Mouse (Mus musculus) hindbrain, embryonic 16.5 days (tissue): ENCODE data around the gene Mfsd5. TPM values are rescaled to one million over a fixed set of nuclear protein-coding genes. Genes with fewer than 3 reads are reported as not detected.

Experiments
- ATAC-seq: fragments of 200-750 bp; cut with Nextera tagmentation; 2 replicates; pipeline ENCODE4 v1.8.0; 2017; ENCODE audit warnings: moderate TSS enrichment, moderate library complexity
- H3K27ac ChIP-seq: fragments of 300-500 bp; sonication (generic); 2 replicates; pipeline ENCODE4 v1.5.1; 2014; ENCODE audit warnings: low read depth, mild to moderate bottlenecking, control low read depth, low read length, moderate library complexity
- H3K27me3 ChIP-seq: fragments of 300-500 bp; sonication (generic); replicated peaks from 2 replicates; pipeline ENCODE4 v1.6.1; 2014; ENCODE audit warnings: low read length; ENCODE audit not compliant: control insufficient read depth, insufficient read depth
- H3K36me3 ChIP-seq: fragments of 300-500 bp; sonication (generic); 2 replicates; pipeline ENCODE4 v1.6.1; 2014; ENCODE audit warnings: mild to moderate bottlenecking, low read length, moderate library complexity, mixed read lengths; ENCODE audit not compliant: control insufficient read depth, insufficient read depth
- H3K4me1 ChIP-seq: fragments of 300-500 bp; sonication (generic); 2 replicates; pipeline ENCODE4 v1.6.1; 2014; ENCODE audit warnings: low read depth, low read length; ENCODE audit not compliant: control insufficient read depth, insufficient read depth
- H3K4me2 ChIP-seq: fragments of 300-500 bp; sonication (generic); 2 replicates; pipeline ENCODE4 v1.6.1; 2014; ENCODE audit warnings: mild to moderate bottlenecking, low read length, control low read depth, moderate library complexity
- H3K4me3 ChIP-seq: fragments of 300-500 bp; sonication (generic); 2 replicates; pipeline ENCODE4 v1.5.1; 2014; ENCODE audit warnings: mild to moderate bottlenecking, low read length, control low read depth, moderate library complexity
- H3K9ac ChIP-seq: fragments of 300-500 bp; sonication (generic); 2 replicates; pipeline ENCODE4 v1.6.1; 2014; ENCODE audit warnings: low read depth, mild to moderate bottlenecking, control low read depth, low read length, moderate library complexity
- H3K9me3 ChIP-seq: fragments of 300-500 bp; sonication (generic); 2 replicates; pipeline ENCODE4 v1.6.1; 2014; ENCODE audit warnings: mild to moderate bottlenecking, low read length, moderate library complexity; ENCODE audit not compliant: control insufficient read depth
- WGBS: fragments of 180-500 bp; shearing (Covaris S2); extraction: QIAGEN DNeasy Blood & Tissue Kit; methylation state at CpG from one replicate; pipeline ENCODE4 v1.1.7; 2014; 5-methylcytosine and 5-hydroxymethylcytosine counted together
- polyA plus RNA-seq: library from polyadenylated mRNA; unstranded; fragments of >200 nt; fragmentation: Nextera tagmentation; extraction: Ambion mirVana; gene quantifications from 2 replicates; pipeline ENCODE4 v1.2.1, GENCODE M21; 2015

Mfsd5 gene
- polyA plus RNA-seq, 1 experiment from 2014 or later = 65.9 TPM

DNA sequence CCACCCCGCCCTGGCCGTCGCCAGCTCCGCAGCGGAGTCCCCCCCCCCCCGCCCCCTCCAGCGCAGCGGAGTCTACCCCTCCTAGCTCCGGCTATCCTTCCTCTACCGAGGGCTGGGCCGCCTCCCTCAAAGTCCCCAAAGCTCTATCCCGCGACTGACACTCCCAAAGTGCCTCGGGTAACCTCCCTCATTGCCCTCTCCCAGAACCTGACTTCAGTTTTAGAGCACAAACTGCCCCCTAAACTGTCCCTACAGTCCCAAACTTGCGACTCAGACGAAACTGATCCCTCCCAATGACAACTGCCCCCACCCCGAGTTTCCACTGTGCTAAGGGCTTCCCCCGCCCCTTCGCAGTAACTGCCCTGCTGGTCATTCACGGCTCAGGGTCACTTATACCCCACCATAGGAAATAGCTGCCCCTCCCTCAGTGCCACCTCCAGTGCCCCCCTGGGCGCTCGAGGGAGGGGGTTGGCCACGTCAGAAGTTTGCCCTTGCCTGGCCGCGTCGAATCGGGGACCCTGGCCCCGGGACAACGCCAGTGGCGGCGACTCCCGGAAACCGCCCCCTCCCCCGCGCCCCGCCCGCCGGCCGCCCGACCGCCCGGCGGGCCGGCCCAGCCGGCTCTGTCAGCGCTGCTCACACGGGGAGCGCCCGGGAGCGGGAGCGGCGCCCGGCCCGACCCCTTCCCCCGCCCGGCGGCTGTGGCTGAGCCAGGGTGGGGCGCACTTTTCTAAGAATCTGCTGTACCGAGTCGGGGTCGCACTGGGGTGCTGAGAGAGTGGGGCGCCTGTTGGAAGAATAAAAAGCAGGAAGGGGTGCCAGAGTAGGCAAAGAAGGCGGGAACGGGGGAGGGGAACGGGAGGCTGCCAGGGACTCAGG lies 31.8 kb upstream of the Mfsd5 start:
- Histone ChIP-seq H3K36me3 (no peaks in the 10 kb centered on the region), H3K27me3 (peaks cover 26% of the 10 kb centered on the region), H3K9me3 (no peaks in the 10 kb centered on the region), H3K4me1 (peaks cover 30% of the 10 kb centered on the region), H3K27ac (peak overlapping the region; percentile 85), H3K4me2 (peak overlapping the region; percentile 100), H3K4me3 (peak overlapping the region; percentile 64), H3K9ac (peak overlapping the region; percentile 82)
- under 1% methylated on average over 51 of the region's 65 CpGs for whole genome bisulfite sequencing
- ATAC-seq = peak; percentile 28

DNA sequence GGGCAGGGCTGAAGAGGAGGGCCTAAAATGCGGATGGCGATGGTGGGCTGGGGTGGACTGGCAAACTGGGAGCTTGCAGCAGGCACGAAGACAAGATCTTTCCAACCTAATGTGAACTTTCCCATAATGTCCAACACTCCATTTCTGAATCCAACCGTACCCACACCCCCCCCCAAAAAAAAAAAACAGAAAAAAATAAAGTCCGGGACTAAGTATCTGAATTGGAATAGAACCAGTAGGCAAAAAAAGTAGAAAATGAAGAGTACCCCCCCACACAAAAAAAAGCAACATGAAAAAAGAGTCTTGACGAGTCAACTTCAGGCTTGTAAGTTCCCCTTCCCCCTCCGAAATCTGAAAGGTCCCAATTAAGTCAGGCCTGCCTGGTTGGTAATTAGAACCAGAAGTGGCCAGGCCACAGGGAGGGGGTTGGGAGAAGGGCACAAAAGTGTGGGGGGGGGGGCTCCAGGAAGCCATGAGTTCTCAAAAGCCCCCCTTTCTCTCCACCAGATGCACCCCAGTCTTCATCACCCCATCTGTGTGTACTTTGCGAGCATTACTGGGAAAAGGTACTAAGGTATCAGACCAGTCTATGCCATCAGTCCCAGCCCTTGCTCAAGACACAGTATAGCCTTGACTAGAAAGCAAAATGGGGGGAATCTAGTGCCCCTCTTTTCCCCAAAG lies 31.0 kb upstream of the Mfsd5 start:
- peaks cover 28% of the 10 kb centered on the region for H3K4me1 ChIP-seq
- H3K4me2 ChIP-seq = peak overlapping the region; percentile 100
- H3K9ac ChIP-seq = peak overlapping the region; percentile 82
- H3K27ac ChIP-seq = peak overlapping the region; percentile 85
- ATAC-seq = no peak
- H3K36me3 ChIP-seq = no peaks in the 10 kb centered on the region
- 9% methylated on average over 8 of the region's 8 CpGs for WGBS
- peaks cover 18% of the 10 kb centered on the region for H3K27me3 ChIP-seq
- no peaks in the 10 kb centered on the region for H3K9me3 ChIP-seq
- peak overlapping the region; percentile 64 for H3K4me3 ChIP-seq

DNA sequence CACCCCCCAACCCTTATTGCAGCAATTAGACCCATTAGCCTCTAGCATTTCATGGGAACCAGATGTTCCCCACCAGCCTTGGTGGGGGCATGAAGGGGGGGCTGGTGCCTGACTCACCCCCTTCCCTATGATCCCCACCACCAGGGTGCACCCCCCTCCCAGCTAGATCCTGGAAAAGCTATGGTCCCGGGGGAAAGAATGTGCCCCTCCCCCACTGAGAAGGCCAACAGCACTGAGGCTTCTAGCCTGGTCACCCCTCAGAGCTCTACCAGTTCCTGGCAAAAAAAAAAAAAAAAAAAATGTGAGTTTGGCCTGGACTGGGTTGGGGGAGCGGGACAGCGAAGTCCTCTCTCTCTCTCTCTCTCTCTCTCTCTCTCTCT lies 30.5 kb upstream of the Mfsd5 start:
- no peaks in the 10 kb centered on the region for H3K36me3 ChIP-seq
- H3K9me3 ChIP-seq = no peaks in the 10 kb centered on the region
- WGBS = 8% methylated on average over 3 of the region's 3 CpGs
- H3K27me3 ChIP-seq = peaks cover 13% of the 10 kb centered on the region
- H3K4me3 ChIP-seq = no peak overlapping the region
- peaks cover 24% of the 10 kb centered on the region for H3K4me1 ChIP-seq
- no peak for ATAC-seq
- H3K9ac ChIP-seq = no peak overlapping the region
- H3K27ac ChIP-seq = no peak overlapping the region
- H3K4me2 ChIP-seq = peak overlapping the region; percentile 30; the same call in 1 of the 2 replicates

DNA sequence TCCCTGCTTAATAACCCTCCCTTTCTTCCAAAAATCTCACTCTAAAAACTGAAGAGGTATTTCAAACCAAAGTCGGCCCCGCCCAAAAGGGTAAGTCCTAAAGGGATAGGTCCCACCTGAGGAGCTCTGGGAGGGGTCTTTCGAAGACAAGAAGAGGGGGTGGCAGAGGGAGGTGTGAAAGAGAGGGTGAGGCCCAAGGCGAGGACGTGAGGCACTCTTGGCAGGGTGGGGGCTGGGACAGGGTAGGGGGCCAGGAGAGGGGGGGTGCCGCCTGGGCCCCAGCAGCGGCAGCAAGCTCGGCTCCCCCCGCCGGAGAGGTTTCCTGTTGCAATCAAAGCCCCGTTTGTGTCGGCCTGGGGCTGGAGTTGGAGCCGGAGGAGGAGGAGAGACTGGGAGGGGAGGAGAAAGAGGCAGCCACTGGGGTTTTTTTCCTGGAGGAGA lies 30.0 kb upstream of the Mfsd5 start:
- H3K4me3 ChIP-seq = no peak overlapping the region
- peak overlapping the region; percentile 30; the same call in 1 of the 2 replicates for H3K4me2 ChIP-seq
- no peak overlapping the region for H3K27ac ChIP-seq
- H3K9me3 ChIP-seq = no peaks in the 10 kb centered on the region
- H3K36me3 ChIP-seq = no peaks in the 10 kb centered on the region
- ATAC-seq = no peak
- peaks cover 23% of the 10 kb centered on the region for H3K4me1 ChIP-seq
- WGBS = 7% methylated on average over 13 of the region's 13 CpGs
- H3K9ac ChIP-seq = peak overlapping the region; percentile 41; the same call in 1 of the 2 replicates
- peaks cover 11% of the 10 kb centered on the region for H3K27me3 ChIP-seq

DNA sequence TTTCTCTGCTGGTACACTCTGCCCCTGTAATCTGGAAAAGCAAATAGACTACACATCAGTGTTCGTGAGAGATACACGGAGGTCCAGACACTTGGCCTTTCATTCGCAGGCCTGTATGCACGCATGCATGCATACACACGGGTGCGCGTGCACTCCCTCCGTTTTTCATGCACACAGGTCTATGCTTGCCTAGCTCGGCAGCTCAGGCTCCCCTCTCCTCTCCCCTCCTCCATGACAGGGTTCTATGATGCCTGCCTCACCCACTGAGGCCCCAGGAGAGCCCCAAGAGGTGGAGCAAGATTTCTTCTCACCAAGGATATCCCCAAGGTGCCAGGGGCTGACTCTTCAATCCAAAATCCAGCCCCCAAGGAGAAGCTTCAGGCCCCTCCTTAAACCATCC lies 29.3 kb upstream of the Mfsd5 start:
- H3K27ac ChIP-seq = no peak overlapping the region
- no peak overlapping the region for H3K4me3 ChIP-seq
- peaks cover 17% of the 10 kb centered on the region for H3K4me1 ChIP-seq
- H3K9ac ChIP-seq = no peak overlapping the region
- no peaks in the 10 kb centered on the region for H3K9me3 ChIP-seq
- no peak for ATAC-seq
- no peaks in the 10 kb centered on the region for H3K36me3 ChIP-seq
- 49% methylated on average over 9 of the region's 9 CpGs for WGBS
- peaks cover 11% of the 10 kb centered on the region for H3K27me3 ChIP-seq
- H3K4me2 ChIP-seq = no peak overlapping the region

DNA sequence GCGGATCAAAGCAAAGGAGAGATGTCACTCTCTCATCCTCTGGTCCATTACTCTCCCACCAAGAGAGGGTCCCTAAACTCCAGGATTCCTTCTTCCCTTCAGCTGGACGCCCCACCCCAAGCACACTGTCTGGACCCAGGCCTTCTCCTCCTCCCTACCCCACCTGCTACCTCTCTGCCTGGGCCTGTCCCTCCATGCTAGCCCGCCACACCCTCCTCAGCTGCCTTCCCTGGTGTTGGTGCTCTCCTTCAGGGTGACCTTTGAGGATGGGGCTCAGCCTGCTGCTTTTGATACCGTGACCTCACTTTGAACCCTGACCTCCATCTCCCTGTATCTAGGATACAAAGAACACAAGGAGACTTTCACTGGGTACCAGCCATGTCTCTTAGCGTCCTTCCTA lies 28.7 kb upstream of the Mfsd5 start:
- ATAC-seq = no peak
- peaks cover 12% of the 10 kb centered on the region for H3K4me1 ChIP-seq
- 61% methylated on average over 5 of the region's 5 CpGs for WGBS

DNA sequence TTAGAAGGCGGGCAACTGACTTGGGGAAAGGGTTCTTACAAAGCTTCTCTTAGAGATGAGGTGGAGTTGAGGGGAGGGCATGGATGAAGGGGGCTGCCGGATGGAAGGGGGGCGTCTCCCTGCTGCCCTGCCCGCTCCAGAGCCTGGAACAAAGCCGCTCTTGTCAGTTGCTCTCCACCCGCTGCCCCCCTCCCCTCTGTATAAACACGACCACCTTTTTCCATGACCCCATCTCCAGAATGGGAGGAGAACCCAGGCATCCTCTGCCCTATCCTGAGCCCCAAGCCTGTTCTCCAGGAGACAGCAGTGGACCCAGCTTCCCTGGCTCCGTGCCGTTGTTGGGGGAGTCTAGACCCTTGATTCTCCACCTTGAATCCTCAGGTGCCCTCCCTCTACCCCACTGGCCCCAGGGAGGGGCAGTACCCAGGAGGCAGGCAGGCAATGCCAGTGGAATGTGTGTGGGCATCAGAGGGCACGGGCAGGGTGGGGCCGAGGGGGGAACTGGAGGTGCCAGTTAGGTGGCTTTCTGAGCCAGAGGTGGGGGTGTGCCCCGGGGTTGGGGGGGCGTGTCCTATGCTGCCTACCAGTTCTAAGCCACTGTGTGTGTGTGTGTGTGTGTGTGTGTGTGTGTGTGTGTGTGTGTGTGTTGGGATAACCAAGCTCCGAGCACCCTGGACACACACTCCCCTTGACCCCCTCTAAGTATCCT lies 23.6 kb upstream of the Mfsd5 start:
- H3K36me3 ChIP-seq = no peaks in the 10 kb centered on the region
- WGBS = 50% methylated on average over 13 of the region's 14 CpGs
- no peaks in the 10 kb centered on the region for H3K9me3 ChIP-seq
- H3K27me3 ChIP-seq = peaks cover 17% of the 10 kb centered on the region
- peak overlapping the region; percentile 24; the same call in 1 of the 2 replicates for H3K4me2 ChIP-seq
- H3K9ac ChIP-seq = no peak overlapping the region
- H3K4me3 ChIP-seq = no peak overlapping the region
- peaks cover 9% of the 10 kb centered on the region; the same call in 1 of the 2 replicates for H3K4me1 ChIP-seq
- H3K27ac ChIP-seq = no peak overlapping the region
- no peak for ATAC-seq

More for the DNA sequence above, 28.7 kb upstream of the Mfsd5 start:
- no peak overlapping the region for H3K27ac ChIP-seq
- no peak overlapping the region for H3K4me2 ChIP-seq
- no peaks in the 10 kb centered on the region for H3K36me3 ChIP-seq
- peaks cover 13% of the 10 kb centered on the region for H3K27me3 ChIP-seq
- no peaks in the 10 kb centered on the region for H3K9me3 ChIP-seq
- H3K9ac ChIP-seq = no peak overlapping the region
- H3K4me3 ChIP-seq = no peak overlapping the region

DNA sequence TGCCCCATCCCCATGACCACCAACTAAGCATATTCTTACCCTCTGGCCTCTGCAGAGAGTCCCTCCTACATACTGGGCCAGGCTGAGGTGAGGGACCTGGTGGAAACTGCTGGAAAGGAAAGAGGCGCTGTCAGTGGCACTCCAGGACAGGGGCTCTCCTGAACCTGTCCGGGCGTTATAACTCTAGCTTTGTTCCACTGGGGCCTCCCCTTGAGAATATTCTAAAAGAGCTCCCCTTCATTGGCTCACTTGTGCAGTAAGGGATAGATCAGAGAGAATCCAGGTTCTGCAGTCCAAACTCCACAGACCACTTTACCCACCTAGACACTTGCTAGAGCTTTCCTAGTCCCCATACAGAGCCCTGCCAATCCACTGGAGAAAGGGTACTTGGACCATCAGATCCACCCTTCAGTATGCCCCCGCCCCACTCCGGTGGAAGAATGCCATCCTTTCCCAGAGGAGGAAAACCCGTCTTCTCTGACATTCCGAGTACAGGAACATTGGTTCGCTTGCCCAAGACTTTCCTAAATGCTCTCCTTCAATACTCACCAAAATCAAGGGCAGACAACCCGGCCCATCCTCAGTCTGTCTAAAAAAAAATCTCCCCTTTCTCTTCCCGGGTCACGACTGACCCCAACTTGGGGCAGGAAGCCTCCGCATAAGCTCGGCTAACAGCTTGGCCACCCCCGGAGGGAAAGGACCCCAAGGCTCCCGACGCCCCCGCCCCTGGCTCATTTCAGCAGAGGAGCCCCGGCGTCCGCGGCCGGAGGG lies 22.6 kb upstream of the Mfsd5 start:
- WGBS = 7% methylated on average over 20 of the region's 22 CpGs
- Histone ChIP-seq H3K36me3 (no peaks in the 10 kb centered on the region), H3K4me1 (peaks cover 9% of the 10 kb centered on the region; the same call in 1 of the 2 replicates), H3K27me3 (peaks cover 14% of the 10 kb centered on the region), H3K9ac (peak overlapping the region; percentile 63), H3K27ac (no peak overlapping the region), H3K9me3 (no peaks in the 10 kb centered on the region), H3K4me3 (peak overlapping the region; percentile 47), H3K4me2 (peak overlapping the region; percentile 92)
- ATAC-seq = no peak
